Mouse (Mus musculus) hindbrain, postnatal 0 days (tissue): ENCODE results near the gene Slc6a17. TPM values are rescaled to one million over a fixed set of nuclear protein-coding genes. Genes with fewer than 3 reads are reported as not detected.

ENCODE experiments used
- ATAC-seq: fragments of 200-750 bp; cut with Nextera tagmentation; 2 replicates; pipeline ENCODE4 v1.8.0; 2017; ENCODE audit warnings: mild to moderate bottlenecking, moderate TSS enrichment, moderate library complexity
- DNase-seq: peaks from one replicate; pipeline ENCODE4 v3.0.0-alpha.2; 2015; ENCODE audit warnings: low spot score
- H3K27ac ChIP-seq: fragments of 300-500 bp; sonication (generic); 2 replicates; pipeline ENCODE4 v1.5.1; 2014; ENCODE audit warnings: mild to moderate bottlenecking
- H3K27me3 ChIP-seq: fragments of 300-500 bp; sonication (generic); 2 replicates; pipeline ENCODE4 v1.6.1; 2014; ENCODE audit warnings: low read length, mixed read lengths; ENCODE audit not compliant: insufficient read depth
- H3K36me3 ChIP-seq: fragments of 300-500 bp; sonication (generic); 2 replicates; pipeline ENCODE4 v1.6.1; 2014; ENCODE audit warnings: low read length, mixed read lengths; ENCODE audit not compliant: insufficient read depth
- H3K4me1 ChIP-seq: fragments of 300-500 bp; sonication (generic); 2 replicates; pipeline ENCODE4 v1.6.1; 2014; ENCODE audit warnings: antibody characterized with exemption, low read length, mixed read lengths; ENCODE audit not compliant: insufficient read depth
- H3K4me2 ChIP-seq: fragments of 300-500 bp; sonication (generic); 2 replicates; pipeline ENCODE4 v1.6.1; 2014; ENCODE audit warnings: low read depth, mild to moderate bottlenecking, low read length, moderate library complexity, mixed read lengths
- H3K4me3 ChIP-seq: fragments of 300-500 bp; sonication (generic); 2 replicates; pipeline ENCODE4 v1.5.1; 2014; ENCODE audit warnings: low read length
- H3K9ac ChIP-seq: fragments of 300-500 bp; sonication (generic); replicated peaks from 2 replicates; pipeline ENCODE4 v1.6.1; 2014; ENCODE audit warnings: mild to moderate bottlenecking, low read length, moderate library complexity, mixed read lengths
- H3K9me3 ChIP-seq: fragments of 300-500 bp; sonication (generic); 2 replicates; pipeline ENCODE4 v1.6.1; 2016; ENCODE audit warnings: low read length, mixed read lengths
- CTCF ChIP-seq: IDR thresholded peaks from 2 replicates; pipeline ENCODE4 v1.5.1; 2016; ENCODE audit warnings: antibody characterized with exemption, control low read depth, low read depth
- WGBS: fragments of 180-500 bp; shearing (Covaris S2); extraction: QIAGEN DNeasy Blood & Tissue Kit; methylation state at CpG from one replicate; pipeline ENCODE4 v1.1.7; 2014; 5-methylcytosine and 5-hydroxymethylcytosine counted together
- polyA plus RNA-seq: library from polyadenylated mRNA; unstranded; fragments of >200 nt; fragmentation: Nextera tagmentation; extraction: Ambion mirVana; gene quantifications from 2 replicates; pipeline ENCODE4 v1.2.1, GENCODE M21; 2015
- total RNA-seq: library from RNA; depleted of rRNA; stranded (reverse); fragments of >200 nt; gene quantifications from 2 replicates; pipeline ENCODE4 v1.2.3, GENCODE M21; 2014

Slc6a17 gene
- total and polyA plus RNA-seq, 2 experiments from 2014 or later: 20.6 to 71.8 TPM

DNA sequence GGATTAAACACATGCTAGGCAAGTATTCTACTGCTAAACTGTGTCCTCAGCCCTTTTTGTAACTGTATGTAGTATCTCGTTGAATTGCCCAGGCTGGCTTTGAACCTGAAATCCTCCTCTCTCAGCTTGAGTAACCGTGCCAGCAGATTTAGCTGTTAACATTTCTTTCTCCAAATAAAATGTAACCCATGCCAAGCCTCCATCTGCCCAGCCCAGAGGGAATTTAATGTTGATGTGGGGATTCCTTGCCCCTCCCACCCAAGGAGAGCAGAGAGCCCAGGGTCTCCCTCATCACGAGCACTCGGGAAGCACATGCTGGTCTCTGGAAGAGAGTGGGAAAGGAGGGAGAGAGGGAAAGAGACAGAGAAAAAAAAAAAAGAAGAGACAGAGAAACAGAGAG lies 24.8 kb upstream of the Slc6a17 start:
- DNase-seq (peak; percentile 40), ATAC-seq (no peak)
- WGBS: 47% methylated on average over 4 of the region's 4 CpGs
- H3K27me3 ChIP-seq: no peaks in the 10 kb centered on the region
- H3K4me1 ChIP-seq: 0 out of 2 replicates have a peak, but pooled peaks cover 7% of the 10 kb centered on the region
- H3K36me3 ChIP-seq: no peaks in the 10 kb centered on the region
- no peaks in the 10 kb centered on the region for H3K9me3 ChIP-seq
- H3K9ac ChIP-seq: no peak overlapping the region
- H3K27ac ChIP-seq: no peak overlapping the region
- H3K4me3 ChIP-seq: no peak overlapping the region
- no peak for TF ChIP-seq CTCF
- no peak overlapping the region for H3K4me2 ChIP-seq

DNA sequence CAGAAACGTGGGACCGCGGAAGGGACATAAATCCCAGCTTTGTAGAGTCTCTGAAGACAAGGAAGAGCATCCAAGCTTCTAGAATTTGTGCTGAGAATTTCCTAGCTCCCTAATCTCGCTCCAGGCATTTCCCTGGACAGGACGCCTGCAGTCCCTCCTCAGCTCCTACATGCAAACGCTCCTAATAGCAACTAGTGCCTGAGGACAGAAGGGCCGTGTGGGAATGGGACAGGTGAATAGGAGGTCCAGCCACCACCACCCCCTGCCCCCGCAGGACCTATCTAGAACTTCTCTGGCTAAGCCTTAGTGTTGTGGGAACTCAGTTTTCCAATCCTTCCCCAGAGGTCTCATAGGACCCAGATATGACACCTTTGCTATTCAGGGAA lies 19.7 kb upstream of the Slc6a17 start:
- DNase-seq: no peak
- peak overlapping the region; percentile 52 for H3K4me2 ChIP-seq
- H3K4me3 ChIP-seq: no peak overlapping the region
- H3K27ac ChIP-seq: peak overlapping the region; percentile 85
- H3K27me3 ChIP-seq: no peaks in the 10 kb centered on the region
- no peak for TF ChIP-seq CTCF
- 17% methylated on average over 8 of the region's 8 CpGs for WGBS
- ATAC-seq: peak; percentile 31
- peaks cover 8% of the 10 kb centered on the region; the same call in 1 of the 2 replicates for H3K4me1 ChIP-seq
- H3K36me3 ChIP-seq: no peaks in the 10 kb centered on the region
- no peaks in the 10 kb centered on the region for H3K9me3 ChIP-seq
- peak overlapping the region; percentile 51; the same call in 1 of the 2 replicates for H3K9ac ChIP-seq

DNA sequence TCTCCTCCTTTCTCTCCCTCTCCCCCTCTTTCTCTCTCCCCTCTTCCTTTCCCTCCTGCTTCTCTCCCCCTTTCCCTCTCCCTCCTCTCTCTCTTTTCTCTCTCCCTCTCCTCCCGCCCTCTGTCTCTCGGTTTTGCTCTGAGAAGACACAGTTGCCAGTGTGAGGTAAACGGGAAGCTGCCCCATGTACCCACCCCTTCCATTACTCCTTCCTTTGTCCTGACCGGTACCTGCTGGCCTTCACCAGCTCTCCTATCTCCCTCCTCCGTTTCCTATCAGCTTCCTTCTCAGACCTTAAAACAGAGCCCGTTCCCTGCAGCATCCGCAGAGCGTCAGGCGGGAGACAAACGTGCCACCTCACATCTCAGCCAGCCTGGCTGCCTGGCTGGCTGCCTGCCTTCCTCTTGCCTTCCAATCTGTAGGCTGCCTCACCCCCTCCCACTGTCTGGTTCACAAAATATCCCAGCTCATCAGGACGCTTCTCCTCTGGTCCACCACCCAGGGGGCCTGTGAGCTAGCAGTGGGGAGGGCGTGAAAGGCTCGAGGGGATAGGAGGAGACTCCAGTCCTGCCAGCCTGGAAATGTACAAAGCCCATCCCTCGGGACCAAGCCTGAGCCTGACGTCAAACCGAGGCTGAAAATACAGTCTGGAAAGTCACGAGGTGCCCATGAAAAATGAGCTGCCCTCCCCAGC lies 19.1 kb upstream of the Slc6a17 start:
- Histone ChIP-seq H3K9me3 (no peaks in the 10 kb centered on the region), H3K9ac (peak overlapping the region; percentile 51), H3K27ac (peak overlapping the region; percentile 85), H3K4me3 (peak overlapping the region; percentile 16), H3K27me3 (no peaks in the 10 kb centered on the region), H3K4me2 (peak overlapping the region; percentile 52), H3K4me1 (peaks cover 8% of the 10 kb centered on the region; the same call in 1 of the 2 replicates), H3K36me3 (no peaks in the 10 kb centered on the region)
- DNase-seq (peak; percentile 82), ATAC-seq (peak; percentile 87)
- TF ChIP-seq CTCF: no peak
- WGBS: 1% methylated on average over 17 of the region's 17 CpGs

DNA sequence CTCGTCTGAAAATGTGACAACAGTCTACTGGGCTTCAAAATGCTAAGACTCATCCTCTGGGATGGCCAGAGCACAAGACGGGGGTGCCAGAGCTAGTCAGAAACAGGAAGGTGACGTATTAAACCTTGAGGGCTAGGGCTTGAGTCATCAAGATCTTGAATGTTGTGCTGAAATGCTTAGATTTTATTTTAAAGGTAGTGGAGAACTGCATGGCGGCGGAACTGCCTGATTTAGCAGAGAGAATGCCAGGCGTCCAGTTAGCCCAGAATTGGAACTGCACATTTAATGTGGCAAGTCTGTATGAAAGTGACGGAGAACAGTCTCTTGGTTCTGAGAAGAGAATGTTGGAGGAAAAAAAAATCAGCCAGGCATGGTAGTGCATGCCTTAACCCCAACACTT lies 17.1 kb upstream of the Slc6a17 start:
- Histone ChIP-seq H3K9ac (no peak overlapping the region), H3K27me3 (no peaks in the 10 kb centered on the region), H3K27ac (no peak overlapping the region), H3K4me3 (no peak overlapping the region), H3K4me1 (peaks cover 8% of the 10 kb centered on the region; the same call in 1 of the 2 replicates), H3K36me3 (no peaks in the 10 kb centered on the region), H3K4me2 (no peak overlapping the region), H3K9me3 (no peaks in the 10 kb centered on the region)
- 90% methylated on average over 7 of the region's 7 CpGs for WGBS
- no peak for DNase-seq
- no peak for ATAC-seq
- TF ChIP-seq CTCF: no peak

DNA sequence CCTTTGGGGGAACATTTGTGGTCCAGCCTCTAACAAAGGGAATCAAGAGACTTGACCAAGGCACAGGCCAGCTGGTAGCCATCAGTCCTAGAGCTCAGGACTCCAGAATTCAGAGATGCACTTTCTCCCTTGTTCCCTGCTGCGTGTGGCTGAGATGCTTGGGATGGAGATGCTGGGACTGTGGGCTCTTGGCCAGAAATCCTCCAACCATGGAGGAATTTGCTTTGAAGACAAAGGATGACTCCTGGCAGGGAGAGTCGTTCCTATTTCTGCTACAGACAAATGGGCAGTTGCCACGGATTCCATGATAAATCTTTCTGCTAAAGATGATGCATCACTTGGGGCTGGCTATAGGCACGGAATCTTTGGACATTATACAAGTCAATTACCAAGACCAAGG lies 15.7 kb upstream of the Slc6a17 start:
- Histone ChIP-seq H3K4me2 (no peak overlapping the region), H3K27me3 (no peaks in the 10 kb centered on the region), H3K9me3 (no peaks in the 10 kb centered on the region), H3K27ac (no peak overlapping the region), H3K4me3 (no peak overlapping the region), H3K4me1 (peaks cover 15% of the 10 kb centered on the region), H3K9ac (no peak overlapping the region), H3K36me3 (no peaks in the 10 kb centered on the region)
- DNase-seq: no peak
- WGBS: 34% methylated on average over 4 of the region's 4 CpGs
- ATAC-seq: no peak
- TF ChIP-seq CTCF: no peak

DNA sequence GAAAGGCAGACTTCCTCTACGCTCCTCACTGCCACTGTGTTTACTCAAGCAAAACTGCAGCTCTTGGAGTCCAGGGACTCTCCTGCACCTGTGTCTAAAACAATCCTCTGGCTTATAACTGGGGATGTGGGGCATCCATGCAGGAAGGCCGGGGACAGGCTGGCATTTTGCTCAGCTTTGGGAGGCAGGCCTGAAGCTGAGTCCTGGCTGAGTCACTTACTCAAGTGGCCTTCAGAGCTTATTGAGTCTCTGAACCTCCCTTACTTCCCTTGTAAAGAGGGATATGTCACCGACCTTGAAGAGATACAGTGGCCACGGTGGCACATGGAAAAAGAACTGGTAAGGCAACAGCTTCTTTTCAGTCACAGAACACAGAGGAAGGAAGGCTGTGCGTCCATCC lies 12.8 kb upstream of the Slc6a17 start:
- no peaks in the 10 kb centered on the region for H3K9me3 ChIP-seq
- H3K36me3 ChIP-seq: no peaks in the 10 kb centered on the region
- H3K27me3 ChIP-seq: no peaks in the 10 kb centered on the region
- H3K4me1 ChIP-seq: peaks cover 15% of the 10 kb centered on the region
- WGBS: 76% methylated on average over 5 of the region's 5 CpGs
- no peak overlapping the region for H3K4me2 ChIP-seq
- no peak overlapping the region for H3K9ac ChIP-seq
- no peak for ATAC-seq
- H3K27ac ChIP-seq: peak overlapping the region; percentile 6; the same call in 1 of the 2 replicates
- no peak for TF ChIP-seq CTCF
- no peak overlapping the region for H3K4me3 ChIP-seq
- DNase-seq: no peak

DNA sequence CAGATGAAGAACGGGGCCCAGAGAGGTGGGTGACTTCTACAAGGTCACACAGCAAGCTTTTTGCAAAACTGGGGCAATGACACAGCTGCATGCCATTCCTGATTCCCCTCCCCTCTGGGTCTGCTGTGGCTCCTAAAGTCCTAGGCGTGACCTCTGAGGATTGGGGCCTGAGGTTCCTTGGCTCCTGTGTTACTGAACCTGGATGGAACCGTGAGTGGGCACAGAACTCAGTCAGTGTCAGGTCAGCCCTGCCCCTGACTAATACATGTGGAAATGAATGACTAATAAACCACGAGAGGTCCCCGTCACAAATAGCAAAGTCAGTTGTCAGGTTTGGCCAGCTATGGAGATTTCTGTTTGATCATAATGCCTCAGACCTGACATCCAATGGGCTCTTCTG lies 11.4 kb upstream of the Slc6a17 start:
- DNase-seq: no peak
- no peak overlapping the region for H3K9ac ChIP-seq
- WGBS: 62% methylated on average over 5 of the region's 5 CpGs
- no peaks in the 10 kb centered on the region for H3K9me3 ChIP-seq
- peak; percentile 32; the same call in 1 of the 2 replicates for ATAC-seq
- H3K4me1 ChIP-seq: peaks cover 15% of the 10 kb centered on the region
- TF ChIP-seq CTCF: no peak
- H3K27me3 ChIP-seq: no peaks in the 10 kb centered on the region
- no peak overlapping the region for H3K4me2 ChIP-seq
- H3K27ac ChIP-seq: peak overlapping the region; percentile 88
- H3K36me3 ChIP-seq: no peaks in the 10 kb centered on the region
- H3K4me3 ChIP-seq: no peak overlapping the region
